Mouse (Mus musculus) CH12.LX (cell line): ENCODE measurements at regions not wholly inside any gene's neighbourhood (a gene's known extent, or its start where the extent isn't known, plus 50 kb on each side); places are given as distances from the start of the nearest gene placed in this dataset.

Experiments used
- DNase-seq: peaks from one replicate; pipeline ENCODE4 v3.0.0-alpha.2; 2013; ENCODE audit errors: extremely low read depth
- H3K27ac ChIP-seq: 2 replicates; pipeline ENCODE4 v1.5.1; 2012; ENCODE audit warnings: low read depth, mild to moderate bottlenecking, control low read depth, moderate library complexity; ENCODE audit not compliant: insufficient read depth
- H3K27me3 ChIP-seq: replicated peaks from 2 replicates; pipeline ENCODE3; 2012; ENCODE audit warnings: inconsistent platforms
- H3K36me3 ChIP-seq, 2 experiments: replicated peaks in 1 of 2; 2 replicates each; pipeline versions ENCODE3 to v1.6.1; 2012; ENCODE audit warnings: inconsistent platforms in 1 of 2, low read length in 1 of 2, mild to moderate bottlenecking in 1 of 2, mixed read lengths in 1 of 2, moderate library complexity in 1 of 2; ENCODE audit not compliant: control insufficient read depth in 1 of 2, insufficient read depth in 1 of 2
- H3K4me1 ChIP-seq, 2 experiments: 2 replicates each; pipeline ENCODE4 v1.6.1; 2012; ENCODE audit warnings: inconsistent platforms in 1 of 2, moderate library complexity in 1 of 2; ENCODE audit not compliant: insufficient read depth in 2 of 2, control insufficient read depth in 1 of 2
- H3K4me2 ChIP-seq: 2 replicates; pipeline ENCODE4 v1.6.1; 2012; ENCODE audit warnings: low read depth, mild to moderate bottlenecking, control low read depth; ENCODE audit not compliant: poor library complexity, insufficient read depth, severe bottlenecking
- H3K4me3 ChIP-seq, 3 experiments: fragments of 150-350 bp in 1 of 3; sonication (generic) in 1 of 3; replicated peaks in 1 of 3; 2 replicates each; pipeline versions ENCODE3 to v1.5.1; 2011 to 2012; ENCODE audit warnings: low read depth in 2 of 3, low read length in 2 of 3, mild to moderate bottlenecking in 2 of 3, moderate library complexity in 2 of 3, control low read depth in 1 of 3, improper control_type of control experiment in 1 of 3, inconsistent platforms in 1 of 3, mixed read lengths in 1 of 3; ENCODE audit not compliant: poor library complexity in 1 of 3
- H3K79me2 ChIP-seq: replicated peaks from 2 replicates; pipeline ENCODE4 v1.6.1; 2012; ENCODE audit warnings: mild to moderate bottlenecking, moderate library complexity; ENCODE audit not compliant: control insufficient read depth, poor library complexity, insufficient read depth, severe bottlenecking; ENCODE audit errors: extremely low read depth
- H3K9ac ChIP-seq: 2 replicates; pipeline ENCODE4 v1.6.1; 2012; ENCODE audit warnings: low read depth, mild to moderate bottlenecking, control low read depth, moderate library complexity; ENCODE audit not compliant: insufficient read depth
- H3K9me3 ChIP-seq: replicated peaks from 2 replicates; pipeline ENCODE3; 2012; ENCODE audit warnings: low read length, inconsistent platforms, mixed read lengths
- BHLHE40 ChIP-seq: IDR thresholded peaks from 2 replicates; pipeline ENCODE4 v1.6.1; 2011; ENCODE audit warnings: mild to moderate bottlenecking, low read depth, low read length, improper control_type of control experiment
- CHD1 ChIP-seq: IDR thresholded peaks from 2 replicates; pipeline ENCODE4 v1.6.1; 2012; ENCODE audit warnings: low read depth, low read length, improper control_type of control experiment, inconsistent platforms
- CHD2 ChIP-seq: IDR thresholded peaks from 2 replicates; pipeline ENCODE4 v1.6.1; 2011; ENCODE audit warnings: low read length, improper control_type of control experiment
- ETS1 ChIP-seq: conservative IDR thresholded peaks from 2 replicates; pipeline ENCODE4 v1.6.1; 2012; ENCODE audit warnings: low read depth, mild to moderate bottlenecking, inconsistent platforms, low read length, improper control_type of control experiment, moderate library complexity
- GABPA ChIP-seq: IDR thresholded peaks from 2 replicates; pipeline ENCODE4 v1.6.1; 2012; ENCODE audit warnings: low read depth, low read length, improper control_type of control experiment, inconsistent platforms; ENCODE audit not compliant: insufficient replicate concordance
- HCFC1 ChIP-seq: IDR thresholded peaks from 2 replicates; pipeline ENCODE4 v1.6.1; 2012; ENCODE audit warnings: low read depth, mild to moderate bottlenecking, inconsistent platforms, low read length, improper control_type of control experiment
- IRF4 ChIP-seq: IDR thresholded peaks from 2 replicates; pipeline ENCODE4 v1.6.1; 2014; ENCODE audit warnings: low read depth, mild to moderate bottlenecking, inconsistent platforms, low read length, improper control_type of control experiment
- JUN ChIP-seq: IDR thresholded peaks from 2 replicates; pipeline ENCODE4 v1.6.1; 2011; ENCODE audit warnings: low read depth, mild to moderate bottlenecking, low read length, improper control_type of control experiment, moderate library complexity; ENCODE audit not compliant: insufficient read depth
- JUND ChIP-seq: conservative IDR thresholded peaks from 2 replicates; pipeline ENCODE4 v1.6.1; 2011; ENCODE audit warnings: low read depth, low read length, improper control_type of control experiment
- KAT2A ChIP-seq: IDR thresholded peaks from 2 replicates; pipeline ENCODE4 v1.6.1; 2012; ENCODE audit warnings: low read length, improper control_type of control experiment, inconsistent platforms; ENCODE audit not compliant: insufficient replicate concordance
- MAFK ChIP-seq: IDR thresholded peaks from 2 replicates; pipeline ENCODE4 v1.6.1; 2011; ENCODE audit warnings: low read length, improper control_type of control experiment; ENCODE audit not compliant: insufficient replicate concordance
- MAZ ChIP-seq: IDR thresholded peaks from 2 replicates; pipeline ENCODE4 v1.6.1; 2012; ENCODE audit warnings: low read depth, mild to moderate bottlenecking, inconsistent platforms, low read length, improper control_type of control experiment, moderate library complexity
- MYC ChIP-seq: IDR thresholded peaks from 2 replicates; pipeline ENCODE4 v1.6.1; 2011; ENCODE audit warnings: low read depth, mild to moderate bottlenecking, improper control_type of control experiment, low read length
- NELFE ChIP-seq: IDR thresholded peaks from 2 replicates; pipeline ENCODE4 v1.6.1; 2011; ENCODE audit warnings: low read depth, low read length, improper control_type of control experiment
- NRF1 ChIP-seq: IDR thresholded peaks from 2 replicates; pipeline ENCODE4 v1.6.1; 2014; ENCODE audit warnings: low read depth, mild to moderate bottlenecking, inconsistent platforms, low read length, improper control_type of control experiment, moderate library complexity
- POLR2A ChIP-seq: IDR thresholded peaks from 2 replicates; pipeline ENCODE4 v1.6.1; 2011; ENCODE audit warnings: low read depth, mild to moderate bottlenecking, improper control_type of control experiment, low read length
- POLR2AphosphoS2 ChIP-seq: IDR thresholded peaks from 2 replicates; pipeline ENCODE4 v1.6.1; 2011; ENCODE audit warnings: low read depth, low read length, improper control_type of control experiment
- RCOR1 ChIP-seq: conservative IDR thresholded peaks from 2 replicates; pipeline ENCODE4 v1.6.1; 2012; ENCODE audit warnings: low read depth, mild to moderate bottlenecking, inconsistent platforms, low read length, improper control_type of control experiment
- TCF12 ChIP-seq: IDR thresholded peaks from 2 replicates; pipeline ENCODE4 v1.6.1; 2014; ENCODE audit warnings: low read depth, mild to moderate bottlenecking, inconsistent platforms, low read length, improper control_type of control experiment
- USF1 ChIP-seq: IDR thresholded peaks from 2 replicates; pipeline ENCODE4 v1.6.1; 2014; ENCODE audit warnings: low read depth, mild to moderate bottlenecking, inconsistent platforms, low read length, improper control_type of control experiment
- USF2 ChIP-seq: conservative IDR thresholded peaks from 2 replicates; pipeline ENCODE4 v1.6.1; 2011; ENCODE audit warnings: low read depth, low read length, improper control_type of control experiment
- ZC3H11A ChIP-seq: IDR thresholded peaks from 2 replicates; pipeline ENCODE4 v1.6.1; 2012; ENCODE audit warnings: low read depth, mild to moderate bottlenecking, inconsistent platforms, low read length, improper control_type of control experiment
- ZNF384 ChIP-seq: IDR thresholded peaks from 2 replicates; pipeline ENCODE4 v1.6.1; 2012; ENCODE audit warnings: low read depth, low read length, improper control_type of control experiment, inconsistent platforms
- dilution Hi-C: fragments of 300-500 bp; cut with MboI; formaldehyde crosslinking; loops from 2 replicates; pipeline ENCODE4 v1.14.3; 2020; ENCODE audit warnings: low sequenced_read_pairs; ENCODE audit not compliant: extremely low pct_unique_long_range_greater_than_20kb, extremely low pct_ligation_motif_present
- in situ Hi-C: fragments of 300-500 bp; cut with MboI; formaldehyde crosslinking; loops from 3 replicates; pipeline ENCODE4 v1.14.3; 2019; ENCODE audit warnings: low sequenced_read_pairs, low pct_ligation_motif_present, low pct_unique_long_range_greater_than_20kb, mixed read lengths

DNA sequence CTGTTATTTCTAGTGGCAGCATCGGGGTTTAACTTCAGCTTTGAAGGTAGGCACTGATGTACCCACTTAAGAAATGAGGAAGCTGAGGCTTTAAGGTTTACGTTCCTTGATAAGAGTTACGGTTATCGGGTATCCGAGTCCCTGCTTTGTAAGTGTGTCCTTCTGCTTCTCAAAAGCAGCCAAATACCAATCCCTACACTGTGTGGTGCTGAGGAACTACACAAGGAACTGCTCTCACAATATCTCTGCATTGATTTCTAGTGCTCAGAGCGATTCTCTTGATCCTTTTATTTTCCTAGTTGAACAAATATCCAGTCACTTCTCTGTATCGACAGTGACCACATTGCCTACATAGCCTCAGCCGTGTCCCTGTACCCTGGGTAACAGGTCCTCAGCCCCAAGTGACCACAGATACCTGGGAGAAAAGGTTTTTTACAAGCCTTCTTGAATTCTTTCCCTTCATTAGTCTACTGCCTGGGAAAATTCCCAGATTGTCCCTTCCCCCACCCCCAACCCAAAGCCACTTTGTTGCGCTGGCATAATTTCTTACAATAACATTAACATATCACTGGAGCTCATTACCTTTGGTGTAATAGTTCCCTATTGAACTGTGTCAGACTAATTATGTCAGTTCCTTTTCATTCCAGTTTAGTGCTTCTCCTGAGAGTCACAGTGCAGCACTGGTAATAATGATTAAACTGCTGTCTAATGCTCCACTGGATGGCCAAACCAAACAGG lies 184.0 kb upstream of the Nlrp1b start:
- no peaks in the 10 kb centered on the region for H3K36me3 ChIP-seq
- no peaks in the 10 kb centered on the region for H3K79me2 ChIP-seq
- in situ Hi-C loops = no loop called here
- H3K4me1 ChIP-seq = no peaks in the 10 kb centered on the region
- H3K27ac ChIP-seq = no peak overlapping the region
- TF ChIP-seq USF1 = no peak
- TF ChIP-seq MAFK = no peak
- TF ChIP-seq HCFC1 = no peak
- TF ChIP-seq JUND = no peak
- no peak for TF ChIP-seq NELFE
- TF ChIP-seq POLR2A = no peak
- TF ChIP-seq GABPA = no peak
- TF ChIP-seq ZNF384 = no peak
- TF ChIP-seq, all 38 proteins: peak for 0
- no peak for DNase-seq
- dilution Hi-C loops = no loop called here
- Histone ChIP-seq H3K4me2 (no peak overlapping the region), H3K4me3 (no peak overlapping the region), H3K9ac (no peak overlapping the region), H3K9me3 (no peaks in the 10 kb centered on the region), H3K27me3 (peaks cover 97% of the 10 kb centered on the region)

DNA sequence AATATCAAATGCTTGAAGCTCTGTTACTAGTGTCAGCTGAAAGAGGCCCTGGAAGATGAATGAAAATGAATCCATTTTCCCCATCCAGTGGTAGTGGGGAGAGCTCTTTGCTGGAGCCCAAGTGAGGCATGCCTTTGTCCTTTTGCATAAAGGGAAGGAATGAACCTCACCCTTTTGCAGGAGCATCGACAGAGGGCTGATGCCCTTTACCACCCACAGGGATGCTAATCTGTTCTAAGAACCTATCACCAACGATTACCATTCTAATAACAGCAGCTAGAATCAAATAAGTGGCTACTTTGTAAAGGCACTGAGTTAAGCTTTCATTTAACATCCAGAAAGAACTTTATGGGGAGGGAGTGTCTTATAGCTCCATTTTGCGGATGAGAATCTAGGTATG lies 184.9 kb upstream of the Nlrp1b start:
- Histone ChIP-seq H3K4me2 (no peak overlapping the region), H3K4me3 (no peak overlapping the region), H3K9me3 (no peaks in the 10 kb centered on the region), H3K36me3 (no peaks in the 10 kb centered on the region), H3K27me3 (peaks cover 96% of the 10 kb centered on the region), H3K27ac (no peak overlapping the region), H3K9ac (no peak overlapping the region), H3K4me1 (no peaks in the 10 kb centered on the region)
- no peak for DNase-seq
- dilution Hi-C loops = no loop called here
- in situ Hi-C loops = no loop called here
- TF ChIP-seq MAFK (no peak), ETS1 (no peak), BHLHE40 (no peak), RCOR1 (no peak), KAT2A (no peak), ZC3H11A (no peak), MAZ (no peak), TCF12 (no peak), IRF4 (no peak), CHD1 (no peak), POLR2AphosphoS2 (no peak), NRF1 (no peak), CHD2 (no peak), USF2 (no peak), JUN (no peak), GABPA (no peak), MYC (no peak)
- TF ChIP-seq, all 38 proteins: peak for 0
- H3K79me2 ChIP-seq = no peaks in the 10 kb centered on the region
